ENCODE assay signal across 9 mouse cellular contexts in genomic region chr11:98682811-98683210, GRCm38 (mm10). TPM values are rescaled to one million over a fixed set of nuclear protein-coding genes. Genes with fewer than 3 reads are reported as not detected.
A peak's percentile ranks its signal among the peaks of the same experiment; 100 is the strongest.
DNase-seq lines count a peak whose midpoint lies in the region; ATAC-seq and TF ChIP-seq lines count a peak whose summit lies in the region.
"Had no signal": no experiment of that assay in that cellular context is flagged by ENCODE, and none has a peak within 500 bp of the region (broad histone marks: within the 10 kb centered on the region; RNA-seq: fewer than 3 reads in every experiment).

No protein-coding gene starts in this region.

- no peak for TF ChIP-seq CTCF in layer of hippocampus, adult 2 months (conservative IDR thresholded peaks at IDR 0.05)
- no peak for TF ChIP-seq CTCF in hindbrain, postnatal 0 days (IDR thresholded peaks at IDR 0.05; ENCODE audit: low read depth)

- under 1% methylated on average over 21 of the region's 23 CpGs for whole genome bisulfite sequencing in hindbrain, postnatal 0 days
- WGBS in neural tube, embryonic 11.5 days: under 1% methylated on average over 23 of the region's 23 CpGs

- peaks cover 21% of the 10 kb centered on the region; the same call in 1 of the 2 replicates for H3K36me3 ChIP-seq in hindbrain, postnatal 0 days (ENCODE audit: insufficient read depth, low read length)
- H3K36me3 ChIP-seq in neural tube, embryonic 11.5 days (ENCODE audit: control insufficient read depth, insufficient read depth, low read length): peaks cover 8% of the 10 kb centered on the region

- intact Hi-C loops in gastrocnemius, postnatal 14 days (cut with DNase I; ENCODE audit: low total_unique reads): no loop called here

- H3K27me3 ChIP-seq in hindbrain, postnatal 0 days (ENCODE audit: insufficient read depth, low read length): no peaks in the 10 kb centered on the region
- H3K27me3 ChIP-seq in neural tube, embryonic 11.5 days (ENCODE audit: control insufficient read depth, insufficient read depth, low read length): no peaks in the 10 kb centered on the region

- DNase-seq in layer of hippocampus, adult 2 months (ENCODE audit: low spot score in 2 of 2): no peak
- DNase-seq in layer of hippocampus, postnatal 25 days (ENCODE audit: extremely low spot score in 1 of 2, low spot score in 1 of 2): no peak
- peak; percentile 15 for DNase-seq in embryo, embryonic 10.5 days (ENCODE audit: low spot score)
- no peak for DNase-seq in hindbrain, postnatal 0 days (ENCODE audit: low spot score)
- DNase-seq in neural tube, embryonic 11.5 days (ENCODE audit: low spot score): no peak
- no peak for DNase-seq in gastrocnemius, postnatal 14 days
- no peak for DNase-seq in adrenal gland, postnatal 36 days
- no peak for DNase-seq in layer of hippocampus, adult 9-11 months

- ATAC-seq in hindbrain, postnatal 0 days: peak; percentile 16
- ATAC-seq in neural tube, embryonic 11.5 days (ENCODE audit: insufficient read depth, low FRiP score, low TSS enrichment): peak; percentile 45

- H3K4me3 ChIP-seq in layer of hippocampus, adult 2 months: peak overlapping the region; percentile 99
- peak overlapping the region; percentile 81 for H3K4me3 ChIP-seq in hindbrain, postnatal 0 days (ENCODE audit: low read length)
- peak overlapping the region; percentile 88 for H3K4me3 ChIP-seq in neural tube, embryonic 11.5 days (ENCODE audit: low read depth, low read length)

- H3K4me1 ChIP-seq in hindbrain, postnatal 0 days (ENCODE audit: insufficient read depth, low read length): peaks cover 6% of the 10 kb centered on the region
- H3K4me1 ChIP-seq in neural tube, embryonic 11.5 days (ENCODE audit: control insufficient read depth, insufficient read depth, low read length): peaks cover 5% of the 10 kb centered on the region

- peak overlapping the region; percentile 95 for H3K9ac ChIP-seq in hindbrain, postnatal 0 days (replicated peaks; ENCODE audit: low read length)
- H3K9ac ChIP-seq in neural tube, embryonic 11.5 days (ENCODE audit: low read length): peak overlapping the region; percentile 98

- no peaks in the 10 kb centered on the region for H3K9me3 ChIP-seq in hindbrain, postnatal 0 days (ENCODE audit: low read length)
- no peaks in the 10 kb centered on the region for H3K9me3 ChIP-seq in neural tube, embryonic 11.5 days (ENCODE audit: control insufficient read depth, low read length)

- H3K4me2 ChIP-seq in hindbrain, postnatal 0 days (ENCODE audit: low read depth, low read length): peak overlapping the region; percentile 88
- H3K4me2 ChIP-seq in neural tube, embryonic 11.5 days (ENCODE audit: low read depth): peak overlapping the region; percentile 61

- H3K27ac ChIP-seq in layer of hippocampus, adult 2 months: peak overlapping the region; percentile 96
- H3K27ac ChIP-seq in hindbrain, postnatal 0 days: peak overlapping the region; percentile 79
- H3K27ac ChIP-seq in neural tube, embryonic 11.5 days (ENCODE audit: low read depth, low read length): 0 out of 2 replicates have a peak overlapping the region, but pooled peaks have one; percentile 34

RNA-seq across cellular contexts. Expression of gene Psmd3, which starts 0.5 kb away (rescaled TPM):
- 100 to 1,000 TPM; 123 to 125 TPM for total RNA-seq in layer of hippocampus, adult 2 months (2021)
- total RNA-seq in layer of hippocampus, postnatal 25 days (2021): 100 to 1,000 TPM; 127 to 128 TPM
- 131 and 143 TPM in 2 replicates for total RNA-seq in hindbrain, postnatal 0 days (2014; rRNA removed)
- polyA plus RNA-seq in hindbrain, postnatal 0 days (2015; fragmentation: Nextera tagmentation; extraction: Ambion mirVana): 185 and 190 TPM in 2 replicates
- polyA plus RNA-seq in neural tube, embryonic 11.5 days (2014; fragmentation: Nextera tagmentation; extraction: Ambion mirVana): 172 TPM in 2 replicates
- 10 to 100 TPM; 89.2 to 91.4 TPM for total RNA-seq in gastrocnemius, postnatal 14 days (2021)
- 100 to 1,000 TPM; 124 to 128 TPM for total RNA-seq in adrenal gland, postnatal 36 days (2021)

RNA-seq across cellular contexts. Expression of gene Csf3, which starts 18.3 kb away (rescaled TPM):
- total RNA-seq in layer of hippocampus, adult 2 months (2021): not detected
- not detected for total RNA-seq in layer of hippocampus, postnatal 25 days (2021)
- total RNA-seq in hindbrain, postnatal 0 days (2014; rRNA removed): not detected in 2 replicates
- not detected in 2 replicates for polyA plus RNA-seq in hindbrain, postnatal 0 days (2015; fragmentation: Nextera tagmentation; extraction: Ambion mirVana)
- not detected in 2 replicates for polyA plus RNA-seq in neural tube, embryonic 11.5 days (2014; fragmentation: Nextera tagmentation; extraction: Ambion mirVana)
- total RNA-seq in gastrocnemius, postnatal 14 days (2021): not detected
- total RNA-seq in adrenal gland, postnatal 36 days (2021): not detected
- polyA plus RNA-seq: brain, embryonic 14.5 days had no signal

RNA-seq across cellular contexts. Expression of gene Gsdma, which starts 18.7 kb away (rescaled TPM):
- total RNA-seq in layer of hippocampus, adult 2 months (2021): not detected
- total RNA-seq in layer of hippocampus, postnatal 25 days (2021): not detected
- total RNA-seq in hindbrain, postnatal 0 days (2014; rRNA removed): not detected in 2 replicates
- 0.14 and 0.16 TPM in 2 replicates for polyA plus RNA-seq in hindbrain, postnatal 0 days (2015; fragmentation: Nextera tagmentation; extraction: Ambion mirVana)
- polyA plus RNA-seq in neural tube, embryonic 11.5 days (2014; fragmentation: Nextera tagmentation; extraction: Ambion mirVana): not detected in 2 replicates
- under 1 TPM in 1 of 2 experiments, not detected in 1; 0.11 TPM for total RNA-seq in gastrocnemius, postnatal 14 days (2021)
- not detected for total RNA-seq in adrenal gland, postnatal 36 days (2021)
- polyA plus RNA-seq: brain, embryonic 14.5 days had no signal

RNA-seq across cellular contexts. Expression of gene Gsdma2, which starts 36.3 kb away (rescaled TPM):
- total RNA-seq in layer of hippocampus, adult 2 months (2021): not detected
- under 1 TPM in 1 of 2 experiments, not detected in 1; 0.20 TPM for total RNA-seq in layer of hippocampus, postnatal 25 days (2021)
- not detected in 2 replicates for total RNA-seq in hindbrain, postnatal 0 days (2014; rRNA removed)
- polyA plus RNA-seq in hindbrain, postnatal 0 days (2015; fragmentation: Nextera tagmentation; extraction: Ambion mirVana): not detected in 2 replicates
- polyA plus RNA-seq in neural tube, embryonic 11.5 days (2014; fragmentation: Nextera tagmentation; extraction: Ambion mirVana): 0.17 TPM in 1 of 2 replicates, not detected in the other
- not detected for total RNA-seq in gastrocnemius, postnatal 14 days (2021)
- total RNA-seq in adrenal gland, postnatal 36 days (2021): under 1 TPM; 0.43 to 0.76 TPM
- polyA plus RNA-seq: brain, embryonic 14.5 days had no signal

RNA-seq across cellular contexts. Expression of gene Med24, which starts 46.4 kb away (rescaled TPM):
- total RNA-seq in layer of hippocampus, adult 2 months (2021): 100 to 1,000 TPM; 146 to 148 TPM
- total RNA-seq in layer of hippocampus, postnatal 25 days (2021): 100 to 1,000 TPM; 118 to 130 TPM
- total RNA-seq in hindbrain, postnatal 0 days (2014; rRNA removed): 63.2 and 88.6 TPM in 2 replicates
- 47.1 and 48.3 TPM in 2 replicates for polyA plus RNA-seq in hindbrain, postnatal 0 days (2015; fragmentation: Nextera tagmentation; extraction: Ambion mirVana)
- polyA plus RNA-seq in neural tube, embryonic 11.5 days (2014; fragmentation: Nextera tagmentation; extraction: Ambion mirVana): 67.6 and 74.5 TPM in 2 replicates
- 10 to 100 TPM; 40.3 to 42.0 TPM for total RNA-seq in gastrocnemius, postnatal 14 days (2021)
- 10 to 100 TPM; 46.9 to 52.0 TPM for total RNA-seq in adrenal gland, postnatal 36 days (2021)

Comparison
In these comparisons a context has a peak if more than half of its experiments do, and no peak if none do; other contexts are left out.
1. H3K27ac ChIP-seq: peak in every context shown above with its lines; median percentile 96 in layer of hippocampus, adult 2 months; 79 in hindbrain, postnatal 0 days; 34 in neural tube, embryonic 11.5 days.